Mouse (Mus musculus): ENCODE data around the gene Chsy1. TPM values are rescaled to one million over a fixed set of nuclear protein-coding genes. Genes with fewer than 3 reads are reported as not detected.
"Not testable (repeated sequence)": the region's sequence is repeated elsewhere in the genome, so short reads cannot be mapped to it uniquely, and the experiment has no call there.

Gene Chsy1
- polyA plus RNA-seq, 1 experiment, result 2.3 TPM

DNA sequence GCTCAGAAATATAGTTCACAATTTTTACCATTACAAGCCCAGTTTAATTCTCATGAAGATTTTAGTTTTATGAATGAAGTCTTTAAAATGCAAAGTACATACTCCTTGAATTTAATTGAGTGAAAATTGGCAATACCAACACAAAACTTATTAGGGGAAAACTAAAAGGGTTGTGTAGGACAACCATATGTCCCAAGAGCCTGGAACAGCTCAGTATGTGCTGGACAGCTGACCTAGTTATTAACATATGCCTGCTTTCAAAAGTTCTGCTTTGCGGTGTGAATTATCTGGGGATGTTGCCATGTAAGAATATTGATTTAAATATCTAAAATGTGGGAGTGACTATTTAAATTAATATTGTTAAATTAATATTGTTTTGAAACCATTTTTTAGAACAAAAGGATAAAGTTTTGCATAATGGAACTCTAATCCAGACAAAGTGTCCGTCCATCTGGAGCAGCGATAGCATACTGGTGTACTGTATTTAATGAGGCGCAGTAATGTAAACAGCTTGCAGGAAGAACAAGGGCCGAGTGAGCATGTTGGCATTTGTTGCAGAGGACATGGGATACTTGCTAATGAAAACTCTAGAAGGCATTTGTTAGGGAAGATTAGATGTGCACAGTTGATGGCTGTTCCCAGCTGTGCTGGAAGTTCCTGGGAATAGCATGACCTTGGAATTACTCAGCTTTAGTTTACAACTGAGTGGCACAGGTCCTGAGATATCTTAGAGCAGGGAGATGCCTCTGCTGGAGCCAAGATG, 55.9 kb downstream of the Chsy1 start:
- no peak for DNase-seq (ENCODE audit: low read depth, low spot score)
- WGBS, result 66% methylated on average over 5 of the region's 5 CpGs

DNA sequence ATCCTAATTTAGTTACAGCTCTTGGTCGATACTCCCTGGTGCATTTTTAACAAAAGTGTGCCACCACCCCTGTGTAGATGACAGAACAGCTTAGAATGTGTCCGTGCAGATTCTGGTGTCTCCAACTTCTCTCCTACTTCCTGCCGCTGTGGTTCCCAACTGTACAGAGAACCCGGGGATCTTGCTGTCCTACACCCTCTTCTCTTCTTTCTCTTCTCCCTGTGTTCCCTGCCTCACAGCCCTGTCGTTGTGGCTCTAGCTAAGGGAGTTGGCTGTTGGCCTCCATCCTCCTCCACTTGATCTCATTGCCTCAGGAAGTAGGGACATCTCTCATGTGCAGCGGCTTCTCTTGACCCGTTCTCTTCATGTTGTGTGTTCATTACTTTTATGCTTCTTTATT, 59.6 kb downstream of the Chsy1 start:
- DNase-seq (ENCODE audit: low read depth, low spot score), result no peak
- 83% methylated on average over 7 of the region's 7 CpGs for WGBS

DNA sequence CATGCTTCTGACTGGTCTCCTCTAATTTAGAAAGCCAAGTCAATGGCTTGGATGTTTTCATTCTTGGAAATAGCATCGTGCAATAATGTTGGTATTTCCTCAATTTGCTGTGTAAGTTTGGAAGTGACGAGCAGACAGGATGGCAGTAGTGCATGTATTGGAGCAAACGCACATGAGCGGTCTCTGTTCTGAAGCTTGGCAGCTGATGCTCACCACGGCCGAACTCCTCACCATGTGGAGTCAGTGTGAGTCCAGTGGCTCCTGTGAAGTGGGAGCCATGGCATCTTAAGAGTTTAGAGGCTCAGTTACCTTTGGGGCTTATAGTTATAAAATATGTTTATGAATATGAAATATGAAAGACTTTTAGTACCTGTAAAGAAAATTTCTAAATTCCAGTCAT, 60.2 kb downstream of the Chsy1 start:
- DNase-seq (ENCODE audit: low read depth, low spot score), result no peak
- 80% methylated on average over 6 of the region's 6 CpGs for WGBS

DNA sequence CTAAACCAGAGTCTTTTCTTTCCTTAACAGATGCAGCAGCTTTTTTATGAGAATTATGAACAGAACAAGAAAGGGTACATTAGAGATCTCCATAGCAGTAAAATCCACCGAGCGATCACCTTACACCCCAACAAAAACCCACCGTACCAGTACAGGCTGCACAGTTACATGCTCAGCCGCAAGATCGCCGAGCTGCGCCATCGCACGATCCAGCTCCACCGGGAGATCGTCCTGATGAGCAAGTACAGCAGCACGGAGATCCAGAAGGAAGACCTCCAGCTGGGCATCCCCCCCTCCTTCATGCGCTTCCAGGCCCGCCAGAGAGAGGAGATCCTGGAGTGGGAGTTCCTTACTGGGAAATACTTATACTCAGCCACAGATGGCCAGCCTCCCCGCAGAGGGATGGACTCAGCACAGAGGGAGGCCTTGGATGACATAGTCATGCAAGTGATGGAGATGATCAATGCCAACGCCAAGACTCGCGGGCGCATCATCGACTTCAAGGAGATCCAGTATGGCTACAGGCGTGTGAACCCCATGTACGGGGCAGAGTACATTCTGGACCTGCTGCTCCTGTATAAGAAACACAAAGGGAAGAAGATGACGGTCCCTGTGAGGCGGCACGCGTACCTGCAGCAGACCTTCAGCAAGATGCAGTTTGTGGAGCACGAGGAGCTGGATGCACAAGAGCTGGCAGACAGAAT, 61.6 kb downstream of the Chsy1 start:
- no peak for DNase-seq (ENCODE audit: low read depth, low spot score)
- 94% methylated on average over 27 of the region's 27 CpGs for WGBS

DNA sequence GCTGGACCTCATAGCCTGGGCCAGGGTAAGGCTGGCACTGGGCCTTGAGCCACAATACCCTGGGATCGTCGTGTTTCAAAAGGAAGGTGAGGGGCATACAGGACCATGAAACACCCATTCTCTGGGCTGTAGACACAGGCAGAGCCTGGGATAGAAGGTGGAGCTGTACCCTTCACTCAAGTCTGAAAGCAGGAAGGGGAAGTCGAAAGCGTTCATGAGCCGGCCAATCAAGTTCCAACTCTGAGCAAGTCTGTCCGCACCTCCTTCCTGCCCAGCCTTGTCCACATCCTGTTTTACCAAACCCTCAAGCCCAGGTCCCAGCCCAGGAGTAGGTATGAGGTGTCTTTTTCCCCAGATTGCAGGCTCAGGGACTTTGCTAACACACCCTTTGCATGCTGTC, 66.4 kb downstream of the Chsy1 start:
- 88% methylated on average over 6 of the region's 6 CpGs for WGBS
- DNase-seq (ENCODE audit: low read depth, low spot score), result no peak

DNA sequence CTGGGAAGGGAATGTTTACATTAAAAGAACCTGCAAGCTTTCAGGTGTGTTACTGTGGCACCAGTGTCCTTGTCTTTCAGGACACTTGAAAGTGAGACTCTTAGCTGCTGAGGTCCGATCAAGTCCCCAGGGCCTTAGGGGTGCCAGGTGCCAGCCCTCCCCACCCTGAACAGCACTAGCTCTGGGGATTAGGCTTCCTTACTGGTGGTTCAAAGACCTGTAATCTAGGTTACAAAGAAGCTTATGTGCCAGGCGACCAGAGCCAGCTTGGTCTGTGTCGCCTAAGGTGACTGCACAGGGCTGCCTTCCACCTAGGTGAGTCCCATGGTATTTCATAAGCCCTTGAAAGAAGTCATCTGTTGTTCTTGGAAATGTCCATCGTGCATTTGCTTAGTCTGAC, 66.9 kb downstream of the Chsy1 start:
- DNase-seq (ENCODE audit: low read depth, low spot score), result no peak
- WGBS, result 85% methylated on average over 4 of the region's 4 CpGs

DNA sequence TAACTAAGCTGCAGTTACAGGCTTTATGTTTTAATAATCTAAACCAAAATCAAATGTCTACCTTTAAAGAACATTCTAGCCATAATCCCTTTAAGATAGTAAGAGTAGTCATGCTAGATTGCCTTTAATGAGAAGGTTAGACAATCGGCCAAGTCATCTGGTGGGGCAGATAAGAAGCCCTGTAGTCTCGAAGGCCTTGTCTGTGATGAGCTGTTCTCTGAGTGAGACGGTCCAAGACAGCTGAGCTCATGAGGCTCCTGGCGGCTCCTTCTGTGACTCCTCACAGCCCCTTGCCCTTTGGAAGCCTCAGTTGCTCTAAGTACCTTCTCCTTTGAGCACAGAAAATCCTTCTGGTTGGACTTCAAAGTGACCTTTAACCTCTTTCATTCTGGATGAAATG, 67.6 kb downstream of the Chsy1 start:
- no peak for DNase-seq (ENCODE audit: low read depth, low spot score)
- 87% methylated on average over 4 of the region's 4 CpGs for WGBS

DNA sequence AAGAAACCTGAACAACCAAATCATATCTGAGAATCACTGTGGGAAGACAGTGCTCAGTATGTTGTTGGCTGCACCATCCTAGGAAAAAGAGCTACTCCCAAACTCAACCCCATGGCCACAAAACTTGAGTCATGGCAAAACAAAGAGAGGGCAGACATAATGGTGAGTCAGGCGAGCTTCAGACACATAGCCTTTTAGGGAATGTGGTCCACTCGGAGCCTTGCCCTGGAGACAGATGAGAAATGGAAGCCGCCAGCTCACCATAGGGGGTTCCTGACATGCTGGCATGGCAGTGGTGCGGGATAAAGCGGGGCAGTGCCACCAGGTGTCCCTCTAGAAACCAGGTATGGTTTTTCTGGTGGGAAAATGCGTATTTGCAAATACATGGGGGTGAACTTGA, 68.8 kb downstream of the Chsy1 start:
- no peak for DNase-seq (ENCODE audit: low read depth, low spot score)
- WGBS, result 93% methylated on average over 6 of the region's 6 CpGs

DNA sequence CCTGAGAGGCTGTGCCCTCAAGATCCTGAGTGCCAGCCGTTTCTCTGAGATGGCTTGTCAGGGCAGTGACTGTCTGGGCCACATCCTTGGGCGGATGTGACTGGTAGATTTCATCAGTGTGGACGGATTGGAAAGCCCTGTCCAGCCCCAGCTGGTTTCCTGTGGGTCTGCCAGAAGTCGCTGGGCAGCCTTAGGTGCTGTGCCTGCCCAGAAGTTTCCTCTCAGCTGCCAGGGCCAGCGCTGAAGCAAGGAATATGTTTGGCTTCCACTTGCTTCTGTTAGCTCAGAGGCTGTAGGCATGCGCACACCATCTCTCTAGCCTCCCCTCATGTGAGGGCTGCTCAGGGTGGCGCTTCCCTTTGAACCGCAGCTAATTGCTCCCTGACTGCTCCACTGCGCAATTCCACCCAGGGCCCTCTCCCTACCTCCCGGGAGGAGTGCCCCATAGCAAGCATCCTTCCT, 69.8 kb downstream of the Chsy1 start:
- no peak for DNase-seq (ENCODE audit: low read depth, low spot score)
- WGBS, result 42% methylated on average over 10 of the region's 10 CpGs

DNA sequence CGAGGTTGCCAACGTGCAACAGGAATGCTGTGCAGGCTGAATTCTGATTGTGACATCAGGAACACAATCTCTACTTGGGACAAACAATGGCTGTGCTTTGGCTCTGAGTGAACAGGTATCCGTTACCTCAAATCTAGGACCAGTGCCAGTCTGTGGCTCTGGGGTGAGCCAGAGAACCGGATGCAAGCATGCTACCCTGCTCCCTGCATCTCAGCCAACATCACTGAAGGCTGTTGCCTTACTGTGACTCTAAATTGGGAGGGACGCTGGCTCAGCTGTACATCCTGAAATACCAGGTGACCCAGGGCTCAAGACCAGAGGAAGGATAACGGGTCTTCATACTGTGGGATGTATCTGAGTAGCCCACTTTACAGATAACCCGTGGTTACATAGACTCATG, 70.4 kb downstream of the Chsy1 start:
- no peak for DNase-seq (ENCODE audit: low read depth, low spot score)
- 72% methylated on average over 7 of the region's 7 CpGs for WGBS

DNA sequence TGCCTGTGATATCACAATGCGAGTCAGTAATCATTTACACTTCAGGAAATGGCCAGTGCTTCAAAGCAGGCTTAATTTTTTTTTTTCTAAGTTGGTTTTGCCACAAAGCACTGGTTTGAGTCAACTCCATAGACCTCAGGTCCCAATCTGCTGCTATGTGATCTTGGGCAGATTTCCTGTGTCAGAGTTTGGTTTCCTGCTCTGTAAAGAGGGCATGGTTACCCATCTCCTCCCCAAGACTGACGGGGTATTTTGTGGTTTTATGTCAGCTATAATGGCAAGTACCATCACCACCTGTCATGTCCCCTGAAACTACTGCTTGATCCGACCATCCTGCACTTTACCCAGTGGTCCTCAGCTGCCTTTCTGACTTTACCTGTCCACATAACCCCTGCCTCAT, 70.9 kb downstream of the Chsy1 start:
- WGBS, result 50% methylated on average over 3 of the region's 3 CpGs
- no peak for DNase-seq (ENCODE audit: low read depth, low spot score)

DNA sequence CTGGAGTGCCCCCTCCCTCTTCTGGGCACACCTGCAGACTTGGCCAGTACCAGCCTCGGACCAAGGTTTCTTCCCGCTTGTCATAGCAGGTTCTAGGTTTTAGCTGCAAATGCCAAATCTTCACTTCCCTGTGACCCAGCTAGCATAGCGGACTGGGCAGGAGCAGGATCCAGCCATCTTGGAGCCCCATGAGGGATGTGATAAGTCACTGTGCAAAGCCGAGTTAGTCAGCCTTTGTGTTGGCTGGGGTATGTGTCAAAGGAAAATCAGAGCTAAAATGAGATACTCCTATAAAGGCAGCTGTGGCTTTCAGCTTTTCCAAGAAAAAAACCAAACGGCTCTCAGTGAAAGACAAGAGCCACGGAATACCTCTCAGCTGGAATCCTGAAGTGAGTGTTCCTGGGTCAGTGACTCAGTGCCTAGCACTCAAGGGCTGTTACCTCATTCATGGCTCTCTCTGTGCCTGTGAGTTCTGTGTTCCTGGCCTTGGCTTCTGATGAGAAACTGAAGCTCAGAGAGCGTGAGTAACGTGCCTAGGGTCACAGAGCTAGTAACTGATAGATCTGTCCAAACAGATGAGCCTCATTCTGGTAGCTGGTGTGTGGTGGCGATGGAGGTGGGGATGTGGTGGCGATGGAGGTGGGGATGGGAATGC, 71.5 kb downstream of the Chsy1 start:
- WGBS, result 87% methylated on average over 10 of the region's 10 CpGs
- DNase-seq (ENCODE audit: low read depth, low spot score), result no peak

DNA sequence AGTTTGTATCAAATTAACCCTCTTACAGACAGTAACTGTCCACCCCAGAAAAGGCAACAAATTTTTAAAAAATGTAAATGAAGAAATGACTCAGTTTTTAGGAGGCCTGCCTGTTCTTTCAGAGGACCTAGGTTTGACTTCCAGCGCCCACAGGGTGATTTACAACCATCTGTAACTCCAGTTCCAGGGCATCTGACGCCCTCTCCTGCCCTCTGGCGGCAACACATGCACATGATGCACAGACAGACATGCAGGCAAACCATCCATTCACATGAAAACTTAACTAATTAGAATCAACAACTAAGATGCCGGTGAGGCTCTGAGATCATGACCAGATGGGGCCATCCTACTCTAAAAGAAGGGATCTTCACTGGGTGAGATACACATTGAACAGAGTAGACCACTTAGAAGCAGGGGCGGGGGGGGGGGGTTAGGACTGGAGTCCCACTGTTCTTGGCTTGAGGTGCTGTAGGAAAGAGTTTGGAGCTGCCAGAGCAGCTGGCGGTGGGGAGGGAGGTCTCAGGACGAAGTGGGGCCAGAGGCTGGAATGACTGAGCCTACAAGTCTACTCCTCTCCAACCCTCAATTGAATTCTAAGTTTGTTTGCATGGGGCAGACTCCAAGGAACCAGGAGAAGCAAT, 72.9 kb downstream of the Chsy1 start:
- no peak for DNase-seq (ENCODE audit: low read depth, low spot score)
- 85% methylated on average over 7 of the region's 7 CpGs for WGBS

DNA sequence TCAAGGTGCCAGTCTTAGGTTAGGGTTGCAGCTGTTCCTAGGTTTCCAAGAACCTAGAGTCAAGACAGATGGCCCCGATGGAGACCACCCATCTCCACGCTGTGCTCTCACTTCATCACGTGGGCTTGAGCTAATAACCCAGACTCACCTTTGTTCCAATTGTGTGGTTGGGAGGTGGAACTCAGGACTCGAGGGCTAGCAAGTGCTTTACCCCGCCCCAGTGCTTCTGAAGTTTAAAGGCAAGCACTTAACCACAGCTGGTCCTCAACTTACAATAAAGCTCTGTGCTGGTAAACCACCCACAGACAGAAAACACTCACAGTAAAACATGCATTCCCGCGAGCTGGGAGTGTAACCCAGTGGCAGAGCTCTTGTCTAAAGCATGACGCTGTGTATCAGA, 74.1 kb downstream of the Chsy1 start:
- DNase-seq (ENCODE audit: low read depth, low spot score), result no peak
- 29% methylated on average over 8 of the region's 8 CpGs for WGBS

DNA sequence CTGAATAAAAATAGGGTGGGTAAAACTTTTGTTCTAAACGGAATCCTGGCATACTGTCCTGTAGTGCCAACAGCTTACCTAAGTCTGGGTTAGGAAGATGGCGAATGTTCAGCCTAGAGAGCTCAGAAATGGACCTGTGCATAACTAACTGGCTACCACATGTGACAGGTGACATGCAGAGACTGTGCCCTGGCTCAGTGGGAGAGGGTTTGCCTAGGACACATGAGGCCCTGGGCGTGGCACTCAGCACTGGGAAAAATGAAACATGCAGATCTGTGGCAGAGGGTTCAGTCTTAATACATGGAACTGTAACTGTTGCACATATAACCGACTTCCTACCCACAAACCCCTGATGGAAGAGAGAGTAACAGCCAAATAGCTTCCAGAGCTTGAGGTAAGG, 74.7 kb downstream of the Chsy1 start:
- 66% methylated on average over 4 of the region's 4 CpGs for WGBS
- no peak for DNase-seq (ENCODE audit: low read depth, low spot score)

DNA sequence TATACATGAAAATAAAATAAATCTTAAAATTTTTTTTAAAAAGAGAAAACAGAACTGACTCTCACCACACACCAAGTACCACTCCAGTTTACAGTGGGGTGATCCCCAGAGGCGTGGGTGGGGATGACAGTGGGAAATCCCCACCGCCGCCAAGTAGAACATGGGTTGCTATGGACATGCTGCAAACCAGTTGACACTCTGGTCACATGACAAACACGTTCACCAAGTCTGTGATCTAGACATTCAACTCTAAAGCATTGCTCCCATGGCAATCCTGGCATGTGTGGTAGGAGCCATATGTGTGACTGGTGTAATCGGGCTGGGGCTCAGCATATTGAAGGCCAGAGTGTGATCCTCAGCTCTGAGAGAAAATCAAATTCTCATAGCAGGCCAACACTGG, 76.1 kb downstream of the Chsy1 start:
- DNase-seq (ENCODE audit: low read depth, low spot score), result no peak
- WGBS, result 85% methylated on average over 5 of the region's 5 CpGs

DNA sequence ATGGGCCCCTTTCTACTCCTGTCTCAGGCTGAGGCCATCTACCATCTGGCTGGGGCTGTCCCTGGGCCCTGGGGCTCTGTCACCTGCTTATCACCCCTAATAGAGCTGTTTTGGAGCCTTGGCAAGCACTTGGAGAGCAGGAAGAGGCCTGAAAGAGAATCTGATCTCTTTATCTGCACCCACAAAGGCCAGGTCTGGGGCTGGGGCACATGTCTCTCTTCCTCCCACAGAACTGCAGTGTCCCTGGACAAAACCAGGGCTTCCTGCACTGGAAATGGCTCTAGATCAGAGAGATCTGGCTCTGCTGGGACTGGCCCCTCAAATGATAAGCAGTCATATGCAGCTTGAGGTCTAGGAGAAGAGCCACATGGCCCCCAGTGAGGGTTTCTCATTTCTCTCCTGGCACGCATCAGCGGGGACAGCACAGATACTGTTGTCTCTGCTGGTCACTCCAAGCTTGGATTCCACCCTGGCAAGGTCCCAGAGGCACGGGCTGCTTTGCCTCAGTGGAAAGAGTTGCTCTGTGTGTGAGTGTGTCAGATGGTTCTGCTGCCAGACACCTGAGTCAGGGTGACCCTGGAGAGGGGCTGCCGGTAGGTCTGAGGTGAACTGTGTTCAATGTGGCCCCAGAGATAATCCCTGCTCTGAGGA, 78.4 kb downstream of the Chsy1 start:
- WGBS, result 83% methylated on average over 4 of the region's 4 CpGs
- no peak for DNase-seq (ENCODE audit: low read depth, low spot score)

DNA sequence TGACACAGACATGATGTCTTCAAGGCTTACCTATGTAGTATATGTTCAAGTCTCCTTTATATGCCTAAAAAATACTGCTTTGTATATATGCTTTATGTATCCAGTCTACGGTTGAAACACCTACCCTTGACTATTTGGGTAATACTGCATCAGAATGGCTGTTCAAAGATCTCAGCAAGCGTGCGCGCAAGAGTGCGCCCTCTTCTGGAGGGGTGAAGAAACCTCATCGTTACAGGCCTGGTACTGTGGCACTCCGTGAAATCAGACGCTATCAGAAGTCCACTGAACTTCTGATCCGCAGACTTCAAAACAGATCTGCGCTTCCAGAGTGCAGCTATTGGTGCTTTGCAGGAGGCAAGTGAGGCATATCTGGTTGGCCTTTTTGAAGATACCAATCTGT, 81.1 kb downstream of the Chsy1 start:
- WGBS, result 89% methylated on average over 10 of the region's 10 CpGs
- not testable (repeated sequence) for DNase-seq (ENCODE audit: low read depth, low spot score)

DNA sequence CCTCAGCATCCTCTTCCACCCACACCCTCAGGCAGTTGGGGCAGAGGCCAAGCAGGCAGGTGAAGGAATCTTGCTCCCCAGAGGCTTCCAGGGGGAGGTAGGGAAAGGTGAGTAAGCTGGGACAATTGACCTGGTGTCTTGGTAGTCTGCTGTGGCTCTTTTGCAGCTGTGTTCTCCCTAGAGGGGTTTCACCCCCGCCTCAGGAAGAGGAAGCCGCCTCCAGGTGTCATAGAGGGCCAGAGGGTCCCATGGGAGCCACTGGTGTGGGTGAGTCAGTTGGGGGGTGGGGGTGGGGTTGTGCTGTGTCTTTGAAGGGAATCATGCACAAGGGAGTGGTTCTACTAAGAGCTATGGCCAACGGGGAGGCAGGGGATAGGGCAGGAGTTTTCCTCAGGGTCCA, 85.2 kb downstream of the Chsy1 start:
- DNase-seq (ENCODE audit: low read depth, low spot score), result no peak
- WGBS, result 47% methylated on average over 3 of the region's 3 CpGs

DNA sequence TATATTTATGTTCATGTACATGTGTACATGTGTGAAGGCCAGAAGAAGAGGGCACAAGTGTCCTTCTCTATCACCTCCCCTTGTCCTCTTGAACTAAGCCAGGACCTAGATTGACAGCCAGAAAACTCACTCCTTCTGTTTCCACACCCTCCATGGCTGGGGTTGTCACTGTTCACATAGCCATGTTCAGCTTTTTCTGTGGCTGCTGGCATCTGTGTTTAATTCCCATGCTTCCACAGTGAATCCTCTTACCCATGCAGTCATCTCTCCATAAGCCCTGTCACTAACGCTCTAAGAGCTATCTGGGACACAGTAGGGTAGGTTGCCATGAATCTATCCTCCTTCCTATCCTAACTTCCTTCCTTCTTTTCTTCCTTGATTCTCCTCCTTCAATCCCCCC, 86.6 kb downstream of the Chsy1 start:
- WGBS, result 91% methylated on average over 1 of the region's 1 CpGs
- no peak for DNase-seq (ENCODE audit: low read depth, low spot score)

Measured in large intestine, adult 2 months (tissue).